Mouse (Mus musculus) limb, embryonic 14.5 days (tissue): Measurements from ENCODE around the gene Vtcn1. TPM values are rescaled to one million over a fixed set of nuclear protein-coding genes. Genes with fewer than 3 reads are reported as not detected.

Experiments used
- ATAC-seq: fragments of 200-750 bp; cut with Nextera tagmentation; 2 replicates; pipeline ENCODE4 v1.8.0; 2017; ENCODE audit warnings: low read depth, moderate number of reproducible peaks, moderate TSS enrichment; ENCODE audit not compliant: low FRiP score
- DNase-seq: peaks from one replicate; pipeline ENCODE4 v3.0.0-alpha.2; 2015; ENCODE audit warnings: low spot score
- H3K27ac ChIP-seq: fragments of 300-500 bp; sonication (generic); replicated peaks from 2 replicates; pipeline ENCODE4 v1.5.1; 2014; ENCODE audit warnings: low read depth, mild to moderate bottlenecking, low read length, moderate library complexity, mixed read lengths
- H3K27me3 ChIP-seq: fragments of 300-500 bp; sonication (generic); 2 replicates; pipeline ENCODE4 v1.6.1; 2014; ENCODE audit warnings: low read length, mixed read lengths; ENCODE audit not compliant: control insufficient read depth, insufficient read depth
- H3K36me3 ChIP-seq: fragments of 300-500 bp; sonication (generic); 2 replicates; pipeline ENCODE4 v1.6.1; 2014; ENCODE audit warnings: mild to moderate bottlenecking, low read length, moderate library complexity, mixed read lengths; ENCODE audit not compliant: control insufficient read depth, insufficient read depth
- H3K4me1 ChIP-seq: fragments of 300-500 bp; sonication (generic); 2 replicates; pipeline ENCODE4 v1.6.1; 2014; ENCODE audit warnings: antibody characterized with exemption, low read length, mixed read lengths; ENCODE audit not compliant: control insufficient read depth, insufficient read depth
- H3K4me2 ChIP-seq: fragments of 300-500 bp; sonication (generic); replicated peaks from 2 replicates; pipeline ENCODE4 v1.6.1; 2014; ENCODE audit warnings: low read depth, mild to moderate bottlenecking, low read length, moderate library complexity; ENCODE audit not compliant: severe bottlenecking
- H3K4me3 ChIP-seq: fragments of 300-500 bp; sonication (generic); replicated peaks from 2 replicates; pipeline ENCODE4 v1.5.1; 2014; ENCODE audit warnings: low read length
- H3K9ac ChIP-seq: fragments of 300-500 bp; sonication (generic); 2 replicates; pipeline ENCODE4 v1.6.1; 2014; ENCODE audit warnings: mild to moderate bottlenecking, low read depth, low read length, moderate library complexity; ENCODE audit not compliant: severe bottlenecking
- H3K9me3 ChIP-seq: fragments of 300-500 bp; sonication (generic); 2 replicates; pipeline ENCODE4 v1.6.1; 2016; ENCODE audit warnings: low read length; ENCODE audit not compliant: control insufficient read depth
- POLR2A ChIP-seq: fragments of 200-500 bp; IDR thresholded peaks from 2 replicates; pipeline ENCODE4 v1.8.0; 2012; ENCODE audit warnings: inconsistent platforms, mild to moderate bottlenecking, moderate library complexity, borderline replicate concordance; ENCODE audit not compliant: insufficient read depth, insufficient read length; ENCODE audit errors: extremely low read depth
- WGBS: fragments of 180-500 bp; shearing (Covaris S2); extraction: QIAGEN DNeasy Blood & Tissue Kit; methylation state at CpG from one replicate; pipeline ENCODE4 v1.1.7; 2014; 5-methylcytosine and 5-hydroxymethylcytosine counted together
- polyA plus RNA-seq, 2 experiments: library from polyadenylated mRNA; depleted of rRNA in 1 of 2; stranded (reverse) in 1 of 2; unstranded in 1 of 2; fragments of >200 nt; fragmentation: Nextera tagmentation in 1 of 2; extraction: Ambion mirVana in 1 of 2; gene quantifications; 2 replicates each; pipeline versions ENCODE4 v1.2.1 to v1.2.3; 2012 to 2014

Vtcn1 gene
- polyA plus RNA-seq, 2 experiments = 0.34 to 0.47 TPM

GRCm38 (mm10) chr3:100793345-100793744 lies 31.9 kb upstream of the Vtcn1 start:
- H3K9me3 ChIP-seq = no peaks in the 10 kb centered on the region
- no peak overlapping the region for H3K27ac ChIP-seq
- no peak for TF ChIP-seq POLR2A
- no peak overlapping the region for H3K4me3 ChIP-seq
- no peak overlapping the region for H3K9ac ChIP-seq
- no peaks in the 10 kb centered on the region for H3K27me3 ChIP-seq
- H3K36me3 ChIP-seq = no peaks in the 10 kb centered on the region
- ATAC-seq (no peak), DNase-seq (no peak)
- H3K4me2 ChIP-seq = no peak overlapping the region
- H3K4me1 ChIP-seq = no peaks in the 10 kb centered on the region
- WGBS = 94% methylated on average over 2 of the region's 2 CpGs

DNA sequence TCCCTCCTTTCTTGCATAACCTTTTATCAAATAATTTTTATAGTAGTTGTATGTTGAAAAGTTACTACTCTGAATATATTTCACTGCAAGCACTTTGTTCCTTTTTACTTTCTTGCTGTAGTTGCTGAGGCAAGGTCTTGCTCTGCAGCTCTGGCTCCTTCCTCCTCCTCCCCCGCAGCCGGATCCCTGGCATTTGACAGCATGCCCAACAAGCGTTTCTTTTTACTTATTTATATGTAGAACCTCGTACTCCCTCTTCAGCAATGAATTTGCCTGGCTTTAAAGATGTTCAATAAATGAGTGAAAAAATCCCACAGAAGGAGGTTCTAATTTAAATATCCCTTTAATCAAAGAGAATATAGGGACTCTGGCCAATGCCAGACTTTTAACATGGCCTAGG lies 28.7 kb upstream of the Vtcn1 start:
- H3K27me3 ChIP-seq = no peaks in the 10 kb centered on the region
- H3K36me3 ChIP-seq = no peaks in the 10 kb centered on the region
- TF ChIP-seq POLR2A = no peak
- WGBS = 42% methylated on average over 4 of the region's 4 CpGs
- no peaks in the 10 kb centered on the region for H3K4me1 ChIP-seq
- DNase-seq (no peak), ATAC-seq (no peak)
- H3K4me3 ChIP-seq = no peak overlapping the region
- H3K27ac ChIP-seq = no peak overlapping the region
- H3K9me3 ChIP-seq = no peaks in the 10 kb centered on the region
- H3K4me2 ChIP-seq = no peak overlapping the region
- no peak overlapping the region for H3K9ac ChIP-seq

GRCm38 (mm10) chr3:100797166-100798145 lies 27.8 kb upstream of the Vtcn1 start:
- no peak for ATAC-seq
- no peak overlapping the region for H3K4me2 ChIP-seq

GRCm38 (mm10) chr3:100798872-100799422 lies 26.3 kb upstream of the Vtcn1 start:
- ATAC-seq = no peak
- no peaks in the 10 kb centered on the region for H3K27me3 ChIP-seq
- H3K9ac ChIP-seq = no peak overlapping the region
- H3K9me3 ChIP-seq = no peaks in the 10 kb centered on the region
- no peak overlapping the region for H3K4me3 ChIP-seq
- H3K4me2 ChIP-seq = no peak overlapping the region
- H3K36me3 ChIP-seq = no peaks in the 10 kb centered on the region
- no peak for DNase-seq
- H3K4me1 ChIP-seq = no peaks in the 10 kb centered on the region
- no peak overlapping the region for H3K27ac ChIP-seq
- TF ChIP-seq POLR2A = no peak
- WGBS = 80% methylated on average over 3 of the region's 3 CpGs

More at GRCm38 (mm10) chr3:100797166-100798145, 27.8 kb upstream of the Vtcn1 start:
- no peaks in the 10 kb centered on the region for H3K4me1 ChIP-seq
- 75% methylated on average over 6 of the region's 6 CpGs for WGBS
- H3K9me3 ChIP-seq = no peaks in the 10 kb centered on the region
- no peak for TF ChIP-seq POLR2A
- H3K27ac ChIP-seq = no peak overlapping the region
- H3K27me3 ChIP-seq = no peaks in the 10 kb centered on the region
- H3K36me3 ChIP-seq = no peaks in the 10 kb centered on the region
- DNase-seq = no peak
- no peak overlapping the region for H3K9ac ChIP-seq
- H3K4me3 ChIP-seq = no peak overlapping the region

DNA sequence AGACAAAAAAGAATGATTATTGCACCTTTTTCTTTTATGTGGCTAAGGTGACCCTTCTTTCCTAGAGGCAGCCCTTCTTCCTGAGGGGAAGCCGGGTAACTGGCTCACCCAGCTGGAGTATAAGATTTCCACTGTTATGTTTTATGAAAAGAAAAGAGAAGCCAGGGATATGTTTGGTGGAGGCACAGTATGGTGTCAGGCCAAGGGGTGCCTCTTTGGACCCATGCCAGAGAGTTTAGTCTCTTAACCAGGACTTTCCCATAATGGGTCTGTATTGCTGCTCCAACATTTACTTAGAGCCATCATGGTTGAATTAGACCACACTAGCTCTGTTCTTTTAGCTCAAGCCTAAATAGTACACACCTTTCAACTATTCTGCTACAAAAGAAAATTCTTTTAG lies 20.3 kb upstream of the Vtcn1 start:
- H3K9me3 ChIP-seq = no peaks in the 10 kb centered on the region
- H3K9ac ChIP-seq = no peak overlapping the region
- no peak for ATAC-seq
- no peak overlapping the region for H3K4me2 ChIP-seq
- H3K4me1 ChIP-seq = 0 out of 2 replicates have a peak, but pooled peaks cover 3% of the 10 kb centered on the region
- no peaks in the 10 kb centered on the region for H3K27me3 ChIP-seq
- no peak for DNase-seq
- H3K4me3 ChIP-seq = no peak overlapping the region
- H3K36me3 ChIP-seq = no peaks in the 10 kb centered on the region
- 50% methylated on average over 1 of the region's 1 CpGs for WGBS
- TF ChIP-seq POLR2A = no peak
- H3K27ac ChIP-seq = no peak overlapping the region
